12 mouse cellular contexts compared by ENCODE assay signal in genomic region chr14:74851866-74852265, GRCm38 (mm10).
A peak's percentile ranks its signal among the peaks of the same experiment; 100 is the strongest.
DNase-seq lines count a peak whose midpoint lies in the region; ATAC-seq and TF ChIP-seq lines count a peak whose summit lies in the region.
"Had no signal": no experiment of that assay in that cellular context is flagged by ENCODE, and none has a peak within 500 bp of the region (broad histone marks: within the 10 kb centered on the region; RNA-seq: fewer than 3 reads in every experiment).

No protein-coding gene starts in this region.

- TF ChIP-seq CTCF in lung, embryonic 14.5 days (IDR thresholded peaks at IDR 0.05; ENCODE audit: low read depth): no peak

- peak; percentile 27 to 32 for DNase-seq in adrenal gland, postnatal 36 days
- no peak for DNase-seq in adrenal gland, adult 18-20 months (ENCODE audit: low spot score in 2 of 2)
- peak; percentile 53 for DNase-seq in lung, embryonic 14.5 days
- DNase-seq in lung, postnatal 10 days: no peak
- no peak for DNase-seq in Muller cell, postnatal 12 days (ENCODE audit: inconsistent ontology term)
- no peak for DNase-seq in right cerebral cortex, adult 2 months (ENCODE audit: low spot score in 2 of 2)
- DNase-seq: cerebellum, adult 11 months had no signal

- H3K27ac ChIP-seq in lung, embryonic 14.5 days (ENCODE audit: low read depth): peak overlapping the region; percentile 92
- peak overlapping the region; percentile 73 for H3K27ac ChIP-seq in hindbrain, embryonic 15.5 days (replicated peaks)
- H3K27ac ChIP-seq in neural tube, embryonic 14.5 days (ENCODE audit: low read depth, low read length): peak overlapping the region; percentile 57; the same call in 1 of the 2 replicates

- no peak overlapping the region for H3K4me3 ChIP-seq in lung, embryonic 14.5 days (ENCODE audit: low read depth, low read length)
- no peak overlapping the region for H3K4me3 ChIP-seq in hindbrain, embryonic 15.5 days
- H3K4me3 ChIP-seq in neural tube, embryonic 14.5 days (ENCODE audit: low read depth, low read length): no peak overlapping the region
- H3K4me3 ChIP-seq: embryonic facial prominence, embryonic 15.5 days had no signal

- no peaks in the 10 kb centered on the region for H3K27me3 ChIP-seq in lung, embryonic 14.5 days (ENCODE audit: insufficient read depth, low read length)
- H3K27me3 ChIP-seq in hindbrain, embryonic 15.5 days: no peaks in the 10 kb centered on the region
- no peaks in the 10 kb centered on the region for H3K27me3 ChIP-seq in neural tube, embryonic 14.5 days (ENCODE audit: control insufficient read depth, insufficient read depth, low read length)
- H3K27me3 ChIP-seq: embryonic facial prominence, embryonic 15.5 days had no signal

- H3K4me2 ChIP-seq in lung, embryonic 14.5 days: no peak overlapping the region
- H3K4me2 ChIP-seq in hindbrain, embryonic 15.5 days: no peak overlapping the region
- H3K4me2 ChIP-seq in neural tube, embryonic 14.5 days (ENCODE audit: low read depth, low read length): no peak overlapping the region
- H3K4me2 ChIP-seq: embryonic facial prominence, embryonic 15.5 days; liver, embryonic 11.5 days had no signal

- no peak for ATAC-seq in lung, embryonic 14.5 days (ENCODE audit: insufficient read depth)
- ATAC-seq in hindbrain, embryonic 15.5 days (ENCODE audit: low FRiP score, low read depth): peak; percentile 32; the same call in 1 of the 2 replicates
- ATAC-seq in neural tube, embryonic 14.5 days (ENCODE audit: low read depth): no peak

- H3K4me1 ChIP-seq in lung, embryonic 14.5 days (ENCODE audit: insufficient read depth): peaks cover 42% of the 10 kb centered on the region
- H3K4me1 ChIP-seq in hindbrain, embryonic 15.5 days (replicated peaks): peaks cover 34% of the 10 kb centered on the region
- peaks cover 15% of the 10 kb centered on the region for H3K4me1 ChIP-seq in neural tube, embryonic 14.5 days (ENCODE audit: control insufficient read depth, insufficient read depth, low read length)

- H3K9ac ChIP-seq in lung, embryonic 14.5 days: no peak overlapping the region
- H3K9ac ChIP-seq in hindbrain, embryonic 15.5 days: no peak overlapping the region
- peak overlapping the region; percentile 34; the same call in 1 of the 2 replicates for H3K9ac ChIP-seq in neural tube, embryonic 14.5 days (replicated peaks; ENCODE audit: low read depth, low read length)
- H3K9ac ChIP-seq: embryonic facial prominence, embryonic 15.5 days had no signal

- H3K9me3 ChIP-seq in lung, embryonic 14.5 days (ENCODE audit: low read depth, low read length): no peaks in the 10 kb centered on the region
- H3K9me3 ChIP-seq in hindbrain, embryonic 15.5 days: no peaks in the 10 kb centered on the region
- H3K9me3 ChIP-seq in neural tube, embryonic 14.5 days (ENCODE audit: control insufficient read depth, low read length): no peaks in the 10 kb centered on the region
- H3K9me3 ChIP-seq: embryonic facial prominence, embryonic 15.5 days; G1E had no signal

- H3K36me3 ChIP-seq in lung, embryonic 14.5 days (ENCODE audit: insufficient read depth): 0 out of 2 replicates have a peak, but pooled peaks cover 9% of the 10 kb centered on the region
- H3K36me3 ChIP-seq in hindbrain, embryonic 15.5 days: 0 out of 2 replicates have a peak, but pooled peaks cover 4% of the 10 kb centered on the region
- no peaks in the 10 kb centered on the region for H3K36me3 ChIP-seq in neural tube, embryonic 14.5 days (ENCODE audit: control insufficient read depth, insufficient read depth, low read length)
- H3K36me3 ChIP-seq: G1E had no signal

- 36% methylated on average over 9 of the region's 9 CpGs for WGBS in lung, embryonic 14.5 days
- WGBS in hindbrain, embryonic 15.5 days: 30% methylated on average over 9 of the region's 9 CpGs
- whole genome bisulfite sequencing in neural tube, embryonic 14.5 days: 35% methylated on average over 9 of the region's 9 CpGs

Comparison
In these comparisons a context has a peak if more than half of its experiments do, and no peak if none do; other contexts are left out.
1. DNase-seq: peak in adrenal gland, postnatal 36 days (2 of 2) and lung, embryonic 14.5 days (single experiment); none in adrenal gland, adult 18-20 months (0 of 2), lung, postnatal 10 days (single experiment), Muller cell, postnatal 12 days (single experiment) and right cerebral cortex, adult 2 months (0 of 2).
2. Peak in every context shown above with its lines, with median percentiles within 50 percentile points of each other: H3K27ac ChIP-seq.